Mouse (Mus musculus) cerebellum, adult 2 months (tissue): ENCODE measurements around the gene Rims3.

Experiments used
- CTCF ChIP-seq: fragments of 200-500 bp; IDR thresholded peaks from 2 replicates; pipeline ENCODE4 v1.5.1; 2011; ENCODE audit warnings: low read depth, mild to moderate bottlenecking, control low read depth, low read length, moderate library complexity, borderline replicate concordance; ENCODE audit not compliant: insufficient read depth
- POLR2A ChIP-seq: fragments of 200-500 bp; IDR thresholded peaks from 2 replicates; pipeline ENCODE4 v1.6.1; 2011; ENCODE audit warnings: low read length, control low read depth, borderline replicate concordance; ENCODE audit not compliant: insufficient read depth

GRCm38 (mm10) chr4:120822191-120822911 is 32.3 kb upstream of the Rims3 start:
- TF ChIP-seq CTCF (no peak), POLR2A (no peak)
